Mouse (Mus musculus) adrenal gland, adult 8-10 months (tissue): ENCODE results near the gene Itln1. TPM values are rescaled to one million over a fixed set of nuclear protein-coding genes. Genes with fewer than 3 reads are reported as not detected.
"Not testable (repeated sequence)": the region's sequence is repeated elsewhere in the genome, so short reads cannot be mapped to it uniquely, and the experiment has no call there.

ENCODE experiments used
- DNase-seq: peaks from one replicate; pipeline ENCODE4 v3.0.0; 2022
- total RNA-seq, 4 experiments: library from RNA; stranded (reverse); gene quantifications; 2 replicates each; pipeline ENCODE4 v1.2.4; 2022

Itln1 gene
- total RNA-seq, 4 experiments from 2014 or later, result not detected

- DNase-seq, result no peak
Observed at GRCm38 (mm10) chr1:171513234-171513633, 21.9 kb downstream of the Itln1 start.

GRCm38 (mm10) chr1:171504586-171504985 is 30.5 kb downstream of the Itln1 start:
- DNase-seq, result no peak

- DNase-seq, result peak; percentile 59
Observed at GRCm38 (mm10) chr1:171503592-171504291, 31.4 kb downstream of the Itln1 start.

GRCm38 (mm10) chr1:171503250-171503591 is 31.9 kb downstream of the Itln1 start, which contains the start of gene Alyref2:
Gene Alyref2, plus strand, starts transcription at chr1:171503478.
- DNase-seq, result peak; percentile 94

- no peak for DNase-seq
Observed at GRCm38 (mm10) chr1:171502388-171503249, 32.5 kb downstream of the Itln1 start.

- DNase-seq, result no peak
Observed at GRCm38 (mm10) chr1:171501636-171502080, 33.4 kb downstream of the Itln1 start.

GRCm38 (mm10) chr1:171501016-171501610 is 34.0 kb downstream of the Itln1 start:
- no peak for DNase-seq

- no peak for DNase-seq
Observed at GRCm38 (mm10) chr1:171499856-171500255, 35.2 kb downstream of the Itln1 start.

- no peak for DNase-seq
Observed at GRCm38 (mm10) chr1:171495371-171495770, 39.7 kb downstream of the Itln1 start.

GRCm38 (mm10) chr1:171494241-171494640 is 40.9 kb downstream of the Itln1 start:
- no peak for DNase-seq

- peak; percentile 36 for DNase-seq
Observed at GRCm38 (mm10) chr1:171478968-171479367, 56.1 kb downstream of the Itln1 start.

GRCm38 (mm10) chr1:171477758-171478545 is 57.1 kb downstream of the Itln1 start:
- no peak for DNase-seq

- DNase-seq, result no peak
Observed at GRCm38 (mm10) chr1:171477123-171477522, 58.0 kb downstream of the Itln1 start.

- DNase-seq, result no peak
Observed at GRCm38 (mm10) chr1:171473920-171474640, 61.0 kb downstream of the Itln1 start.

GRCm38 (mm10) chr1:171473506-171473905 is 61.6 kb downstream of the Itln1 start:
- no peak for DNase-seq

GRCm38 (mm10) chr1:171471941-171472340 is 63.2 kb downstream of the Itln1 start:
- not testable (repeated sequence) for DNase-seq

- DNase-seq, result no peak
Observed at GRCm38 (mm10) chr1:171471452-171471851, 63.6 kb downstream of the Itln1 start.

GRCm38 (mm10) chr1:171470896-171471295 is 64.2 kb downstream of the Itln1 start:
- peak; percentile 24 for DNase-seq

GRCm38 (mm10) chr1:171470371-171470871 is 64.7 kb downstream of the Itln1 start:
- DNase-seq, result peak; percentile 12

GRCm38 (mm10) chr1:171469678-171470077 is 65.4 kb downstream of the Itln1 start:
- no peak for DNase-seq
